Mouse (Mus musculus): ENCODE measurements around the gene Acot9.
A peak's percentile ranks its signal among the peaks of the same experiment; 100 is the strongest.

DNA sequence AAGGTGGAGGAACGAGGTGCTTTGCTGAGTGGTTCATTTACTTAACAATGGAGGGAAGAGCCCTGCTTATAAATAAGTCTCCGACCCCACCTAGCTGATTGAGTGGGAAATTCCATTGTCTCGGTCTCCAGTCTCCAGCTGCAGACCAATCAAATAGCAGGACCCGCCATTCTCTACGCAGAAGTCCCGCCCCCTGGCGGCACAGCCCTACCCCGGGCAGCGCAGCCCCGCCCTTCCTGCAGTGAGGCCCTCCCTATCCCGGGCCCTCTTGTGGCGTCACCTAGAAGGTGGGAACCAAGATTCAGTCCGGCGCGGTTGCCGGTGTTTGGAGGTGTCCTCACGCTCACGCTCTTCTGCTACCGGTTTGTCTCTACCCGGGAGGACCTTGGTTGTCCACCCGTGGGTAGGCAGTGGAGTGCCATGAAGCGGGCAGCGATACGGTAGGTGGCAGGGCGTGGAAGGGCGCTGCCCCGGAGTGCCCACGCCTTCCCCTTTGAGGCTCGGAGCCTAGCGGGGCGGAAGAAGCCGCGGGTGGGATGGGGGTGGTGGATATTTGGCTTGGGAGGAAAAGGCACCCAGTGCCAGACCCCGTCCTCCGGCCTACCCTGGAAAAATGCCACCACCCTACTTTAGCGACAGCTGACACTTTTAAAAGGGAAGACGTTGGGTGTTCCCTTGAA is at the start of gene Acot9:
- TF ChIP-seq CTCF (IDR thresholded peaks at IDR 0.05; ENCODE audit: low read depth) (peak; percentile 75), EP300 (optimal IDR thresholded peaks at IDR 0.05) (no peak)

Data from stomach, postnatal 0 days (tissue).